Mouse (Mus musculus) neural tube, embryonic 11.5 days (tissue): ENCODE data around the gene a. TPM values are rescaled to one million over a fixed set of nuclear protein-coding genes. Genes with fewer than 3 reads are reported as not detected.
A peak's percentile ranks its signal among the peaks of the same experiment; 100 is the strongest.
"Not testable (repeated sequence)": the region's sequence is repeated elsewhere in the genome, so short reads cannot be mapped to it uniquely, and the experiment has no call there.

ENCODE experiments used
- ATAC-seq: fragments of 200-750 bp; cut with Nextera tagmentation; 2 replicates; pipeline ENCODE4 v1.8.0; 2017; ENCODE audit warnings: moderate number of reproducible peaks, mild to moderate bottlenecking, moderate TSS enrichment, moderate library complexity; ENCODE audit not compliant: insufficient read depth, low FRiP score, low TSS enrichment
- DNase-seq: peaks from one replicate; pipeline ENCODE4 v3.0.0-alpha.2; 2015; ENCODE audit warnings: low spot score
- H3K27ac ChIP-seq: fragments of 300-500 bp; sonication (generic); 2 replicates; pipeline ENCODE4 v1.5.1; 2014; ENCODE audit warnings: low read depth, mild to moderate bottlenecking, low read length
- H3K27me3 ChIP-seq: fragments of 300-500 bp; sonication (generic); 2 replicates; pipeline ENCODE4 v1.6.1; 2014; ENCODE audit warnings: mild to moderate bottlenecking, low read length, mixed read lengths; ENCODE audit not compliant: control insufficient read depth, insufficient read depth
- H3K36me3 ChIP-seq: fragments of 300-500 bp; sonication (generic); 2 replicates; pipeline ENCODE4 v1.6.1; 2014; ENCODE audit warnings: mild to moderate bottlenecking, low read length, moderate library complexity, mixed read lengths; ENCODE audit not compliant: control insufficient read depth, insufficient read depth
- H3K4me1 ChIP-seq: fragments of 300-500 bp; sonication (generic); 2 replicates; pipeline ENCODE4 v1.6.1; 2014; ENCODE audit warnings: low read length, mixed read lengths; ENCODE audit not compliant: control insufficient read depth, insufficient read depth
- H3K4me2 ChIP-seq: fragments of 300-500 bp; sonication (generic); 2 replicates; pipeline ENCODE4 v1.6.1; 2014; ENCODE audit warnings: low read depth, mild to moderate bottlenecking, moderate library complexity
- H3K4me3 ChIP-seq: fragments of 300-500 bp; sonication (generic); 2 replicates; pipeline ENCODE4 v1.5.1; 2014; ENCODE audit warnings: low read depth, low read length
- H3K9ac ChIP-seq: fragments of 300-500 bp; sonication (generic); 2 replicates; pipeline ENCODE4 v1.6.1; 2014; ENCODE audit warnings: mild to moderate bottlenecking, low read length
- H3K9me3 ChIP-seq: fragments of 300-500 bp; sonication (generic); 2 replicates; pipeline ENCODE4 v1.6.1; 2016; ENCODE audit warnings: low read length; ENCODE audit not compliant: control insufficient read depth
- WGBS: fragments of 180-500 bp; shearing (Covaris S2); extraction: QIAGEN DNeasy Blood & Tissue Kit; methylation state at CpG from one replicate; pipeline ENCODE4 v1.1.7; 2014; 5-methylcytosine and 5-hydroxymethylcytosine counted together
- polyA plus RNA-seq: library from polyadenylated mRNA; unstranded; fragments of >200 nt; fragmentation: Nextera tagmentation; extraction: Ambion mirVana; gene quantifications from 2 replicates; pipeline ENCODE4 v1.2.1, GENCODE M21; 2014

Gene a
- polyA plus RNA-seq, 1 experiment from 2014 or later = 1.2 TPM

- no peaks in the 10 kb centered on the region for H3K9me3 ChIP-seq
- DNase-seq = no peak
- H3K36me3 ChIP-seq = no peaks in the 10 kb centered on the region
- no peaks in the 10 kb centered on the region for H3K27me3 ChIP-seq
- 21% methylated on average over 5 of the region's 5 CpGs for WGBS
- peak; percentile 16; the same call in 1 of the 2 replicates for ATAC-seq
- peak overlapping the region; percentile 58 for H3K27ac ChIP-seq
- H3K4me1 ChIP-seq = peaks cover 3% of the 10 kb centered on the region; the same call in 1 of the 2 replicates
- H3K4me2 ChIP-seq = peak overlapping the region; percentile 60
- H3K9ac ChIP-seq = peak overlapping the region; percentile 33
- H3K4me3 ChIP-seq = peak overlapping the region; percentile 37
These were observed 258.9 kb downstream of the a start for GRCm38 (mm10) chr2:155050108-155050503.

GRCm38 (mm10) chr2:155050504-155051236, 259.5 kb downstream of the a start:
- H3K27me3 ChIP-seq = no peaks in the 10 kb centered on the region
- H3K27ac ChIP-seq = peak overlapping the region; percentile 58
- no peaks in the 10 kb centered on the region for H3K9me3 ChIP-seq
- ATAC-seq (peak; percentile 94), DNase-seq (peak; percentile 98)
- peaks cover 3% of the 10 kb centered on the region; the same call in 1 of the 2 replicates for H3K4me1 ChIP-seq
- peak overlapping the region; percentile 51 for H3K9ac ChIP-seq
- WGBS = under 1% methylated on average over 45 of the region's 45 CpGs
- peak overlapping the region; percentile 60 for H3K4me2 ChIP-seq
- peak overlapping the region; percentile 37 for H3K4me3 ChIP-seq
- no peaks in the 10 kb centered on the region for H3K36me3 ChIP-seq

GRCm38 (mm10) chr2:155051622-155052351, 260.6 kb downstream of the a start:
- Histone ChIP-seq H3K27me3 (no peaks in the 10 kb centered on the region), H3K27ac (no peak overlapping the region), H3K9me3 (no peaks in the 10 kb centered on the region), H3K4me2 (peak overlapping the region; percentile 60), H3K4me3 (peak overlapping the region; percentile 37; the same call in 1 of the 2 replicates), H3K4me1 (peaks cover 3% of the 10 kb centered on the region; the same call in 1 of the 2 replicates), H3K9ac (no peak overlapping the region; the same call in 1 of the 2 replicates), H3K36me3 (no peaks in the 10 kb centered on the region)
- WGBS = 35% methylated on average over 9 of the region's 9 CpGs
- DNase-seq (no peak), ATAC-seq (no peak)

DNA sequence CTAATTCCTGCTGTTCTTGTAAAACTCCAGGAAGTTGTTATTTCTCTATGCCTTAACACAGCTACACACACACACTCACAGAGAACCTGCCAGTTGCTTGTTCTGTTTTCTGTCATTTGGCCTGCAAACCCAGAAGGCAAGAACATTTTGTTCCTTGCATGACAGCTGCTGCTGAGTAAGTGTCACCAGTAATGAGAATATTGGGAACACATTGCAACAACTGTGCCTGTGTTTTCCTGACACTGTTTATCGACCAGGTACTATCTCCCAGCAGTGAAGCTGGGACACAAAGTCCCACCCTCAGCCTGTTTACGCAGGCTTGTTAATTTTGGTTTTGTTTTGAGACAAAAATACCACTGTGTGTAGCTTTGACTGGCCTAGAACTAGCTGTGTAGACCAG, 261.5 kb downstream of the a start:
- H3K4me1 ChIP-seq = peaks cover 3% of the 10 kb centered on the region; the same call in 1 of the 2 replicates
- 87% methylated on average over 2 of the region's 2 CpGs for WGBS

GRCm38 (mm10) chr2:155053512-155053911, 262.3 kb downstream of the a start:
- H3K9ac ChIP-seq, H3K27ac ChIP-seq, H3K4me3 ChIP-seq, H3K4me2 ChIP-seq, H3K27me3 ChIP-seq, H3K4me1 ChIP-seq, DNase-seq, H3K36me3 ChIP-seq, ATAC-seq, H3K9me3 ChIP-seq: not testable (repeated sequence)
- 91% methylated on average over 8 of the region's 8 CpGs for WGBS

More for the DNA sequence above, 261.5 kb downstream of the a start:
- no peak for DNase-seq
- no peaks in the 10 kb centered on the region for H3K27me3 ChIP-seq
- H3K4me2 ChIP-seq = no peak overlapping the region
- H3K27ac ChIP-seq = no peak overlapping the region
- H3K9ac ChIP-seq = no peak overlapping the region
- H3K9me3 ChIP-seq = no peaks in the 10 kb centered on the region
- H3K4me3 ChIP-seq = no peak overlapping the region
- H3K36me3 ChIP-seq = no peaks in the 10 kb centered on the region
- no peak for ATAC-seq

GRCm38 (mm10) chr2:155054672-155055071, 263.5 kb downstream of the a start:
- WGBS = 81% methylated on average over 3 of the region's 3 CpGs
- ATAC-seq = no peak
- DNase-seq = no peak

DNA sequence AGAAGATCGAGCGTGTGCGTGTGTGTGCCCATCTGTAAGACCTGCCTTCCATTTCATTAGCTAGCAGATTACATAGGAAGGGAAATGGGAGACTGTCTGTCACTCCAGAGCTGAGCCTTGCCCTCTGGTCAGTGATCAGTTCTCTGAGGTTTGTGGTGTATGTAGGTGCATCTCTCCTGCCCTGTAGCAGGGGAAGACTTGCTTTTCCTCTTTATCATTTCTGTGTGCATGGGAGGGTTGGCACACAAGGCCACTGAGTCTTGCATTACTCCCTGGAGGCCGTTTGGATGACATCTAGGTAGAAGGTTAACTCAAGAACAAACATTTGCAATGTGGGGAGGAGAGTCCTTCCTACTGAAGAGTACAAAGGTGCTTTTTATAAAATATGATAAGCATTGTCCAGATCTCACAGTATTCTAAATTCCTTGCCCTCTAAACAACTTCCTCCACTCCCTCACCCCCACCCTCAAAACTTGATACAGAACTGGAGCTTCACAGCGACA, 264.9 kb downstream of the a start:
- no peaks in the 10 kb centered on the region for H3K27me3 ChIP-seq
- H3K4me3 ChIP-seq = no peak overlapping the region
- H3K27ac ChIP-seq = no peak overlapping the region
- ATAC-seq (no peak), DNase-seq (no peak)
- H3K36me3 ChIP-seq = peaks cover 6% of the 10 kb centered on the region
- H3K9ac ChIP-seq = no peak overlapping the region
- H3K4me2 ChIP-seq = no peak overlapping the region
- no peaks in the 10 kb centered on the region for H3K9me3 ChIP-seq
- 76% methylated on average over 5 of the region's 5 CpGs for WGBS
- no peaks in the 10 kb centered on the region for H3K4me1 ChIP-seq

More at GRCm38 (mm10) chr2:155054672-155055071, 263.5 kb downstream of the a start:
- Histone ChIP-seq H3K36me3 (peaks cover 3% of the 10 kb centered on the region; the same call in 1 of the 2 replicates), H3K4me3 (no peak overlapping the region), H3K27me3 (no peaks in the 10 kb centered on the region), H3K27ac (no peak overlapping the region), H3K4me2 (no peak overlapping the region), H3K4me1 (peaks cover 3% of the 10 kb centered on the region; the same call in 1 of the 2 replicates), H3K9ac (no peak overlapping the region), H3K9me3 (no peaks in the 10 kb centered on the region)

- no peak for ATAC-seq
- Histone ChIP-seq H3K4me1 (no peaks in the 10 kb centered on the region), H3K27me3 (no peaks in the 10 kb centered on the region), H3K36me3 (peaks cover 11% of the 10 kb centered on the region), H3K4me3 (no peak overlapping the region), H3K27ac (no peak overlapping the region), H3K4me2 (no peak overlapping the region), H3K9me3 (no peaks in the 10 kb centered on the region), H3K9ac (no peak overlapping the region)
- DNase-seq = no peak
- 63% methylated on average over 1 of the region's 1 CpGs for WGBS
These were observed 266.2 kb downstream of the a start for GRCm38 (mm10) chr2:155057361-155057760.
